Mouse (Mus musculus): ENCODE data around the gene Rab10. TPM values are rescaled to one million over a fixed set of nuclear protein-coding genes. Genes with fewer than 3 reads are reported as not detected.

Rab10 gene
- total and polyA plus RNA-seq, 3 experiments: 36.8 to 130 (median 116) TPM

- intact Hi-C loops (cut with DNase I): no loop called here
- no peak for DNase-seq
- no peaks in the 10 kb centered on the region for H3K27me3 ChIP-seq (ENCODE audit: control insufficient read depth, insufficient read depth, low read length)
- H3K27ac ChIP-seq: no peak overlapping the region
- TF ChIP-seq EP300 (IDR thresholded peaks at IDR 0.05; ENCODE audit: insufficient read depth, low read depth, low read length): no peak
- TF ChIP-seq CTCF (IDR thresholded peaks at IDR 0.05): no peak
- TF ChIP-seq POLR2A (IDR thresholded peaks at IDR 0.05; ENCODE audit: insufficient read depth, low read depth, low read length): no peak
- no peak overlapping the region for H3K4me3 ChIP-seq
- WGBS: 86% methylated on average over 2 of the region's 2 CpGs
- no peak overlapping the region for H3K9ac ChIP-seq (ENCODE audit: low read depth, low read length)
- peaks cover 2% of the 10 kb centered on the region for H3K4me1 ChIP-seq (ENCODE audit: control insufficient read depth, insufficient read depth, low read length)
- H3K36me3 ChIP-seq (ENCODE audit: control insufficient read depth, insufficient read depth, low read length): peaks cover 15% of the 10 kb centered on the region
- H3K79me2 ChIP-seq (replicated peaks; ENCODE audit: control insufficient read depth, insufficient read depth, low read length): peaks cover 17% of the 10 kb centered on the region
These were observed 13.7 kb downstream of the Rab10 start for GRCm38 (mm10) chr12:3296056-3296455.

GRCm38 (mm10) chr12:3291849-3292248, 17.9 kb downstream of the Rab10 start:
- Histone ChIP-seq H3K27me3 (ENCODE audit: control insufficient read depth, insufficient read depth, low read length) (no peaks in the 10 kb centered on the region), H3K27ac (no peak overlapping the region), H3K4me1 (ENCODE audit: control insufficient read depth, insufficient read depth, low read length) (peaks cover 4% of the 10 kb centered on the region), H3K79me2 (replicated peaks; ENCODE audit: control insufficient read depth, insufficient read depth, low read length) (peaks cover 9% of the 10 kb centered on the region), H3K9ac (ENCODE audit: low read depth, low read length) (no peak overlapping the region), H3K36me3 (ENCODE audit: control insufficient read depth, insufficient read depth, low read length) (peaks cover 20% of the 10 kb centered on the region), H3K4me3 (no peak overlapping the region)
- no peak for TF ChIP-seq EP300 (IDR thresholded peaks at IDR 0.05; ENCODE audit: insufficient read depth, low read depth, low read length)
- TF ChIP-seq CTCF (IDR thresholded peaks at IDR 0.05): no peak
- TF ChIP-seq POLR2A (IDR thresholded peaks at IDR 0.05; ENCODE audit: insufficient read depth, low read depth, low read length): no peak
- DNase-seq: no peak
- WGBS: 82% methylated on average over 1 of the region's 1 CpGs
- intact Hi-C loops (cut with DNase I): no loop called here

- Histone ChIP-seq H3K9ac (ENCODE audit: low read depth, low read length) (no peak overlapping the region), H3K27me3 (ENCODE audit: control insufficient read depth, insufficient read depth, low read length) (no peaks in the 10 kb centered on the region), H3K4me1 (ENCODE audit: control insufficient read depth, insufficient read depth, low read length) (peaks cover 2% of the 10 kb centered on the region), H3K4me3 (no peak overlapping the region), H3K79me2 (replicated peaks; ENCODE audit: control insufficient read depth, insufficient read depth, low read length) (peaks cover 7% of the 10 kb centered on the region), H3K36me3 (ENCODE audit: control insufficient read depth, insufficient read depth, low read length) (peaks cover 13% of the 10 kb centered on the region), H3K27ac (no peak overlapping the region)
- DNase-seq: no peak
- TF ChIP-seq POLR2A (IDR thresholded peaks at IDR 0.05; ENCODE audit: insufficient read depth, low read depth, low read length) (no peak), CTCF (IDR thresholded peaks at IDR 0.05) (no peak), EP300 (IDR thresholded peaks at IDR 0.05; ENCODE audit: insufficient read depth, low read depth, low read length) (no peak)
- intact Hi-C loops (cut with DNase I): no loop called here
- WGBS: 53% methylated on average over 4 of the region's 4 CpGs
These were observed 18.7 kb downstream of the Rab10 start for GRCm38 (mm10) chr12:3291038-3291437.

GRCm38 (mm10) chr12:3288440-3288839, 21.3 kb downstream of the Rab10 start:
- H3K4me3 ChIP-seq: no peak overlapping the region
- no peak overlapping the region for H3K9ac ChIP-seq (ENCODE audit: low read depth, low read length)
- H3K36me3 ChIP-seq (ENCODE audit: control insufficient read depth, insufficient read depth, low read length): peaks cover 24% of the 10 kb centered on the region
- H3K27ac ChIP-seq: no peak overlapping the region
- WGBS: 100% methylated on average over 1 of the region's 1 CpGs
- no peaks in the 10 kb centered on the region for H3K27me3 ChIP-seq (ENCODE audit: control insufficient read depth, insufficient read depth, low read length)
- no peak for DNase-seq
- TF ChIP-seq EP300 (IDR thresholded peaks at IDR 0.05; ENCODE audit: insufficient read depth, low read depth, low read length): no peak
- TF ChIP-seq CTCF (IDR thresholded peaks at IDR 0.05): no peak
- no peak for TF ChIP-seq POLR2A (IDR thresholded peaks at IDR 0.05; ENCODE audit: insufficient read depth, low read depth, low read length)
- intact Hi-C loops (cut with DNase I): no loop called here
- peaks cover 3% of the 10 kb centered on the region for H3K4me1 ChIP-seq (ENCODE audit: control insufficient read depth, insufficient read depth, low read length)
- peaks cover 8% of the 10 kb centered on the region for H3K79me2 ChIP-seq (replicated peaks; ENCODE audit: control insufficient read depth, insufficient read depth, low read length)

- Histone ChIP-seq H3K36me3 (ENCODE audit: control insufficient read depth, insufficient read depth, low read length) (peaks cover 28% of the 10 kb centered on the region), H3K27me3 (ENCODE audit: control insufficient read depth, insufficient read depth, low read length) (no peaks in the 10 kb centered on the region)
- WGBS: 32% methylated on average over 1 of the region's 1 CpGs
These were observed 23.9 kb downstream of the Rab10 start for GRCm38 (mm10) chr12:3285919-3286318.

GRCm38 (mm10) chr12:3285377-3285776, 24.4 kb downstream of the Rab10 start:
- TF ChIP-seq POLR2A (IDR thresholded peaks at IDR 0.05; ENCODE audit: insufficient read depth, low read depth, low read length): no peak
- TF ChIP-seq EP300 (IDR thresholded peaks at IDR 0.05; ENCODE audit: insufficient read depth, low read depth, low read length): no peak
- no peak for TF ChIP-seq CTCF (IDR thresholded peaks at IDR 0.05)

More at GRCm38 (mm10) chr12:3285919-3286318, 23.9 kb downstream of the Rab10 start:
- H3K79me2 ChIP-seq (replicated peaks; ENCODE audit: control insufficient read depth, insufficient read depth, low read length): peaks cover 5% of the 10 kb centered on the region
- H3K27ac ChIP-seq: no peak overlapping the region
- no peak overlapping the region for H3K9ac ChIP-seq (ENCODE audit: low read depth, low read length)
- no peak overlapping the region for H3K4me3 ChIP-seq
- TF ChIP-seq EP300 (IDR thresholded peaks at IDR 0.05; ENCODE audit: insufficient read depth, low read depth, low read length) (no peak), POLR2A (IDR thresholded peaks at IDR 0.05; ENCODE audit: insufficient read depth, low read depth, low read length) (no peak), CTCF (IDR thresholded peaks at IDR 0.05) (no peak)
- intact Hi-C loops (cut with DNase I): no loop called here
- peaks cover 6% of the 10 kb centered on the region for H3K4me1 ChIP-seq (ENCODE audit: control insufficient read depth, insufficient read depth, low read length)
- no peak for DNase-seq

More at GRCm38 (mm10) chr12:3285377-3285776, 24.4 kb downstream of the Rab10 start:
- WGBS: 60% methylated on average over 6 of the region's 6 CpGs
- intact Hi-C loops (cut with DNase I): no loop called here
- H3K36me3 ChIP-seq (ENCODE audit: control insufficient read depth, insufficient read depth, low read length): peaks cover 24% of the 10 kb centered on the region
- no peaks in the 10 kb centered on the region for H3K27me3 ChIP-seq (ENCODE audit: control insufficient read depth, insufficient read depth, low read length)
- no peak for DNase-seq
- no peak overlapping the region for H3K27ac ChIP-seq
- H3K79me2 ChIP-seq (replicated peaks; ENCODE audit: control insufficient read depth, insufficient read depth, low read length): peaks cover 5% of the 10 kb centered on the region
- H3K9ac ChIP-seq (ENCODE audit: low read depth, low read length): no peak overlapping the region
- no peak overlapping the region for H3K4me3 ChIP-seq
- peaks cover 6% of the 10 kb centered on the region for H3K4me1 ChIP-seq (ENCODE audit: control insufficient read depth, insufficient read depth, low read length)

Data from heart, adult 2 months (tissue).